Mouse (Mus musculus) large intestine, adult 2 months (tissue): ENCODE measurements around the gene 4930404N11Rik. TPM values are rescaled to one million over a fixed set of nuclear protein-coding genes. Genes with fewer than 3 reads are reported as not detected.

Experiments used
- DNase-seq: peaks from one replicate; pipeline ENCODE4 v3.0.0-alpha.2; 2012; ENCODE audit warnings: low read depth, low spot score
- WGBS: fragments of 180-500 bp; shearing (Covaris S2); methylation state at CpG from one replicate; pipeline ENCODE4 v1.1.7; 2018; 5-methylcytosine and 5-hydroxymethylcytosine counted together
- polyA plus RNA-seq: library from polyadenylated mRNA; depleted of rRNA; stranded (reverse); fragments of >200 nt; gene quantifications from 2 replicates; pipeline ENCODE4 v1.2.3, GENCODE M21; 2012

The 4930404N11Rik gene
- polyA plus RNA-seq, 1 experiment, result 4.6 TPM

- WGBS, result 77% methylated on average over 10 of the region's 10 CpGs
- no peak for DNase-seq
Observed at GRCm38 (mm10) chr10:81403511-81403910, 37.9 kb upstream of the 4930404N11Rik start.

- WGBS, result 66% methylated on average over 7 of the region's 7 CpGs
- no peak for DNase-seq
Observed at GRCm38 (mm10) chr10:81402227-81402765, 36.7 kb upstream of the 4930404N11Rik start.

- DNase-seq, result no peak
- 25% methylated on average over 18 of the region's 18 CpGs for WGBS
Observed at GRCm38 (mm10) chr10:81401521-81402226, 36.1 kb upstream of the 4930404N11Rik start.

GRCm38 (mm10) chr10:81401205-81401520, 35.5 kb upstream of the 4930404N11Rik start:
- 72% methylated on average over 10 of the region's 10 CpGs for WGBS
- DNase-seq, result no peak

- 84% methylated on average over 22 of the region's 22 CpGs for WGBS
- DNase-seq, result no peak
Observed at GRCm38 (mm10) chr10:81400371-81401204, 35.0 kb upstream of the 4930404N11Rik start.

- DNase-seq, result no peak
- 91% methylated on average over 18 of the region's 18 CpGs for WGBS
Observed at GRCm38 (mm10) chr10:81399798-81400308, 34.2 kb upstream of the 4930404N11Rik start.

GRCm38 (mm10) chr10:81399296-81399695, 33.7 kb upstream of the 4930404N11Rik start:
- DNase-seq, result no peak
- 88% methylated on average over 5 of the region's 5 CpGs for WGBS

GRCm38 (mm10) chr10:81396749-81397148, 31.1 kb upstream of the 4930404N11Rik start:
- 86% methylated on average over 5 of the region's 5 CpGs for WGBS
- no peak for DNase-seq

- 83% methylated on average over 4 of the region's 4 CpGs for WGBS
- no peak for DNase-seq
Observed at GRCm38 (mm10) chr10:81395865-81396264, 30.2 kb upstream of the 4930404N11Rik start.

- WGBS, result 16% methylated on average over 5 of the region's 5 CpGs
- no peak for DNase-seq
Observed at GRCm38 (mm10) chr10:81395127-81395526, 29.5 kb upstream of the 4930404N11Rik start.

- no peak for DNase-seq
- WGBS, result 5% methylated on average over 19 of the region's 19 CpGs
Observed at GRCm38 (mm10) chr10:81393456-81394063, 27.9 kb upstream of the 4930404N11Rik start.

GRCm38 (mm10) chr10:81392781-81393185, 27.2 kb upstream of the 4930404N11Rik start, which contains the start of gene Smim24:
Gene Smim24, plus strand, starts transcription at chr10:81393051.
- no peak for DNase-seq
- 20% methylated on average over 14 of the region's 14 CpGs for WGBS

GRCm38 (mm10) chr10:81392270-81392669, 26.7 kb upstream of the 4930404N11Rik start:
- DNase-seq, result no peak
- WGBS, result 28% methylated on average over 6 of the region's 6 CpGs

GRCm38 (mm10) chr10:81390678-81390965, 25.0 kb upstream of the 4930404N11Rik start:
- no peak for DNase-seq
- WGBS, result 87% methylated on average over 13 of the region's 13 CpGs

GRCm38 (mm10) chr10:81389801-81390677, 24.4 kb upstream of the 4930404N11Rik start:
- WGBS, result 60% methylated on average over 23 of the region's 23 CpGs
- DNase-seq, result no peak

GRCm38 (mm10) chr10:81389373-81389772, 23.8 kb upstream of the 4930404N11Rik start:
- no peak for DNase-seq
- WGBS, result 67% methylated on average over 3 of the region's 3 CpGs

GRCm38 (mm10) chr10:81388505-81389055, 23.0 kb upstream of the 4930404N11Rik start, which contains the start of gene Gm48552:
Gene Gm48552, plus strand, starts transcription at chr10:81389005.
- 39% methylated on average over 5 of the region's 5 CpGs for WGBS
- DNase-seq, result no peak

GRCm38 (mm10) chr10:81387716-81388115, 22.1 kb upstream of the 4930404N11Rik start:
- WGBS, result 92% methylated on average over 20 of the region's 20 CpGs
- DNase-seq, result no peak
